Mouse (Mus musculus): Measurements from ENCODE around the gene Amotl1.

DNA sequence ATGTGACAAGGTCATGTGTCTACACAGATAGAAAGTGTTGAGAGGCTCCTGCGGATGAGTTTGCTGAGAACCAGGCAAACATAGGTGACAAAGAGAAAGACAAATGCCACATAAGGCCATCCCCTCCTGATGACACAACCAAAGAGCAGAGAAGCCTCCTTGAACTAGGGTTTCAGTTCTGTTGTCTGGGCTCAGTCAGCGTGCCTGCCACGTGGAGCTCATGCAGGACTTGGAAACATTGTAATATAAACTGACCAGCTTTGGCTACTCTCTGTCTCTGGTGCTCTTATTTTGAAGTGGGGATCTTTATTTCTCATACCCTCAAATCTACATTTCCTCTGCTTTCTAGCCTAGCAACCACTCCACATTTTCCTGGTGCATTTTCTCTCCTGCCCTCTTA is 8.6 kb downstream of the Amotl1 start:
- TF ChIP-seq CTCF (IDR thresholded peaks at IDR 0.05; ENCODE audit: control insufficient read depth, insufficient read depth, insufficient read length): no peak
- no peak for TF ChIP-seq USF1 (IDR thresholded peaks at IDR 0.05; ENCODE audit: low read depth)
- no peak for TF ChIP-seq MAX (IDR thresholded peaks at IDR 0.05)
- no peak for TF ChIP-seq FOSL1 (IDR thresholded peaks at IDR 0.05; ENCODE audit: insufficient read depth, low read length, poor library complexity, severe bottlenecking)
- no peak for TF ChIP-seq CEBPB (IDR thresholded peaks at IDR 0.05; ENCODE audit: low read depth)

All from C2C12 (cell line).